Mouse (Mus musculus): ENCODE data around the gene Cyp2t4. TPM values are rescaled to one million over a fixed set of nuclear protein-coding genes. Genes with fewer than 3 reads are reported as not detected.

Cyp2t4 gene
- polyA plus RNA-seq, 1 experiment from 2014 or later, result 0.12 TPM

DNA sequence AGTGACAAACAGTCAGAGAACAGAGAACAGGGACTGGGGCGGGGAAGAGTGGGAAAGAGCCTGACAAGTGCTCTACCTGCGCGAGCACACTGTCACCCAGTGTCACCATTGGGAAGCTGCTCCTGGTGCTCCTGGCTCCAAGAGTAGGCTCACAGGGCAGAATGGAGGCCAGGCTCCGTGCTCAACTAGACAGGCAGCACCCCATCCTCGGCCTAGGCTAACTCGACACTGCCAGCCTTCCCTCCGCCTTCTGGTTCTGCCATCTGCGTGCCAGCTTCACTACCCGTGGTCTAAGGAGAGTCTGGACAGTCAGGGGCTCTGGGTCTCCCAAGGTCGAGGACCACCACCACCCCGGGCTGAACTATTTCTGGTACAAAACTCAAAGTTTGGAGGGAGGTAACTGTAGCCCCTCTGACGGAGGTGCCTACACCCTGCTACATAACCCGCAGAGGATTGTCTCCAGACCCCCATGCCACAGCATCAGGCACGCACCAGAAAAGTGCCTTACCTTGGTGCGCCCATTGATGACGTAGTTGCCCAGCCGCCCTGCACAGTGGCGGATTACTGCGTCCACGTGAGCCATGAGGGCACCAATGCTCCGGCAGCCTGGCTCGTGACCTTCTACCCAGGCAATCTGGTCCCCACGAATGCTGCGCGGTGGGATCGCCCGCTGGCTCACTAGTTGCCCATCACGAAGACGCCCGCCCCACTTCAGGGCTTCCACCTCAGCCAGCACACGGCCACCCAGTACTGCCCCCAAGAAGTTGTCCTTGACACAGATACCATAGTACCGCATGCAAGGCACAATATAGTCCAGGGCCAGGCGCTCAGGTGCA lies 10.8 kb downstream of the Cyp2t4 start:
- Histone ChIP-seq H3K4me2 (ENCODE audit: low read length) (peak overlapping the region; percentile 89), H3K4me1 (replicated peaks; ENCODE audit: control insufficient read depth, insufficient read depth, low read length) (peaks cover 41% of the 10 kb centered on the region), H3K36me3 (ENCODE audit: control insufficient read depth, insufficient read depth, low read length) (peaks cover 36% of the 10 kb centered on the region), H3K27me3 (replicated peaks; ENCODE audit: control insufficient read depth, insufficient read depth, low read length) (no peaks in the 10 kb centered on the region), H3K27ac (ENCODE audit: low read depth) (no peak overlapping the region), H3K4me3 (ENCODE audit: low read depth, low read length) (peak overlapping the region; percentile 72; the same call in 1 of the 2 replicates), H3K9me3 (ENCODE audit: control insufficient read depth, low read length) (no peaks in the 10 kb centered on the region), H3K9ac (ENCODE audit: low read length) (0 out of 2 replicates have a peak overlapping the region, but pooled peaks have one; percentile 13)
- no peak for ATAC-seq (replicated peaks; ENCODE audit: low FRiP score, low TSS enrichment, low read depth)
- 77% methylated on average over 33 of the region's 33 CpGs for WGBS
- no peak for DNase-seq (ENCODE audit: low spot score)

DNA sequence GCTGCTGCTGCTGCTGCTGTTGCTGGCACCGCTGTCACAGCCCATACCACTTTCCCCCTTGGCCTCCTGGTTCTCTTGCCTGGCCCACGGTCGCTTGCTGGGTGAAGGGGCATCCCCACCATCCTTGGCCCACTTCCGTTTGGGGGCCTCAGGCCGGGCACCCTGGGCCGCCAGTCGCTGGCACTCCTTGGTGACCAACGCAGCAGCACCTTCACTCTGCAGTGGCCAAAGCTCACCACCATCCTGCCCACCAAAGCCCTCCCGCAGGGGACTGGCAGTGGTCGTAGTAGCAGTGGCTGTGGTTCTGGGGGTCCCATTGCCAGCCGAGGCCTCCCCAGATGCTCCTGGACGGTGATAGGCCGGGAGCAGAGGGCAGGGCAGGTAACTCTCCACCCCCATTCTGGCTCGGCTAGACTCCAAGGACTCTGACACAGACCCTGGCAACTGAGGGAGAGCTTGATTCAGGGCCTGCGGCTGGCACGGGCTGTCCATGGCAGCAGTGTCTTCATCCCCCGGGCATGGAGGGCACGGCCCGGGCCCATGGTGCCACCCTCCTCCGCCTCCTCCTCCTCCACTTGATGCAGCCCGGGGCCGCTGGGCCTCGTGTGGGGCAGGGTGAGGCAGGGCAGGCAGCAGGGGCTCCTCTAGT lies 11.6 kb downstream of the Cyp2t4 start:
- DNase-seq (ENCODE audit: low spot score) (no peak), ATAC-seq (replicated peaks; ENCODE audit: low FRiP score, low TSS enrichment, low read depth) (no peak)
- H3K4me3 ChIP-seq (ENCODE audit: low read depth, low read length), result peak overlapping the region; percentile 72
- no peak overlapping the region for H3K27ac ChIP-seq (ENCODE audit: low read depth)
- WGBS, result 73% methylated on average over 22 of the region's 23 CpGs
- H3K4me2 ChIP-seq (ENCODE audit: low read length), result peak overlapping the region; percentile 89
- peak overlapping the region; percentile 87 for H3K9ac ChIP-seq (ENCODE audit: low read length)
- H3K9me3 ChIP-seq (ENCODE audit: control insufficient read depth, low read length), result no peaks in the 10 kb centered on the region
- peaks cover 39% of the 10 kb centered on the region for H3K4me1 ChIP-seq (replicated peaks; ENCODE audit: control insufficient read depth, insufficient read depth, low read length)
- H3K27me3 ChIP-seq (replicated peaks; ENCODE audit: control insufficient read depth, insufficient read depth, low read length), result no peaks in the 10 kb centered on the region
- peaks cover 36% of the 10 kb centered on the region for H3K36me3 ChIP-seq (ENCODE audit: control insufficient read depth, insufficient read depth, low read length)

DNA sequence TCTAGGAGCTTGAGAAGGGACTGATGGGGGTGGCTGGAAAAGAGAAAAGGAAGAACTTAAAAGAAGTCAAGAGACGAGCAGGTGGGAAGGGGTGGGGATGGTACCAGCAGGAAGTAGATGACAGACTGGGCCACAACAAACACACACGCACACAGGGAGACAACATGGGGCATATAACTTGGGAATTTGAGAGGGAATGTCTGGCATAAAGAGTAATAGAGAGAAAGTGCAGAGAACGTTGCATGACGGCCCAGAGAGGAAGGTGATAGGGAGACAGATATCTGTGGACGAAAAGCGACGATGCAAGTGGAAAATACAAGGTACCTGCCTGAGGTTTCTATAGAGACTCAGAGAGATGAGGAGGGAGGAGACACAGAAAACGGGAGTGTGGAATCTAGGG lies 12.2 kb downstream of the Cyp2t4 start:
- peaks cover 38% of the 10 kb centered on the region for H3K36me3 ChIP-seq (ENCODE audit: control insufficient read depth, insufficient read depth, low read length)
- WGBS, result 2% methylated on average over 8 of the region's 8 CpGs
- ATAC-seq (replicated peaks; ENCODE audit: low FRiP score, low TSS enrichment, low read depth) (no peak), DNase-seq (ENCODE audit: low spot score) (no peak)
- no peaks in the 10 kb centered on the region for H3K27me3 ChIP-seq (replicated peaks; ENCODE audit: control insufficient read depth, insufficient read depth, low read length)
- peak overlapping the region; percentile 89 for H3K4me2 ChIP-seq (ENCODE audit: low read length)
- no peaks in the 10 kb centered on the region for H3K9me3 ChIP-seq (ENCODE audit: control insufficient read depth, low read length)
- peak overlapping the region; percentile 98 for H3K27ac ChIP-seq (ENCODE audit: low read depth)
- H3K4me1 ChIP-seq (replicated peaks; ENCODE audit: control insufficient read depth, insufficient read depth, low read length), result peaks cover 35% of the 10 kb centered on the region
- H3K9ac ChIP-seq (ENCODE audit: low read length), result peak overlapping the region; percentile 87
- H3K4me3 ChIP-seq (ENCODE audit: low read depth, low read length), result peak overlapping the region; percentile 72

DNA sequence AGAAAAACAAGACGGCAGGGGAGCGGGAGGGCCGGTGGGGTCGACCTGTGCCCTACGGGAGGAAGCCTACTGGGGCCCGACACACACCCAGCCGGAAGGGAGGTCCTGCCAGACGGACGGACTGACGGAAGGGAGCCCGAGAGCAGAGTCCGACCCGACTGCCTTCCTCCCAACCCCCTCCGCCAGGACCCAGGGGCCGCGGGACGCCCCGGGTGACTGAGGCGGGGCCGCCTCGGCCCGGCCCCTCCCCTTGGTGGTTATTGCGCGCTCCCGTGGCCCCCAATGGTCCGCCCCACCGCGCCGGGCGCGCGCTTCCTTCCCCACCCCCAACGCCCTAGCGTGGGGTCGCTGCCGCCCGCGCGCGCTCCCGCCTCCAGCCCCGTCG lies 12.7 kb downstream of the Cyp2t4 start:
- 1% methylated on average over 25 of the region's 43 CpGs for WGBS
- peaks cover 43% of the 10 kb centered on the region for H3K36me3 ChIP-seq (ENCODE audit: control insufficient read depth, insufficient read depth, low read length)

DNA sequence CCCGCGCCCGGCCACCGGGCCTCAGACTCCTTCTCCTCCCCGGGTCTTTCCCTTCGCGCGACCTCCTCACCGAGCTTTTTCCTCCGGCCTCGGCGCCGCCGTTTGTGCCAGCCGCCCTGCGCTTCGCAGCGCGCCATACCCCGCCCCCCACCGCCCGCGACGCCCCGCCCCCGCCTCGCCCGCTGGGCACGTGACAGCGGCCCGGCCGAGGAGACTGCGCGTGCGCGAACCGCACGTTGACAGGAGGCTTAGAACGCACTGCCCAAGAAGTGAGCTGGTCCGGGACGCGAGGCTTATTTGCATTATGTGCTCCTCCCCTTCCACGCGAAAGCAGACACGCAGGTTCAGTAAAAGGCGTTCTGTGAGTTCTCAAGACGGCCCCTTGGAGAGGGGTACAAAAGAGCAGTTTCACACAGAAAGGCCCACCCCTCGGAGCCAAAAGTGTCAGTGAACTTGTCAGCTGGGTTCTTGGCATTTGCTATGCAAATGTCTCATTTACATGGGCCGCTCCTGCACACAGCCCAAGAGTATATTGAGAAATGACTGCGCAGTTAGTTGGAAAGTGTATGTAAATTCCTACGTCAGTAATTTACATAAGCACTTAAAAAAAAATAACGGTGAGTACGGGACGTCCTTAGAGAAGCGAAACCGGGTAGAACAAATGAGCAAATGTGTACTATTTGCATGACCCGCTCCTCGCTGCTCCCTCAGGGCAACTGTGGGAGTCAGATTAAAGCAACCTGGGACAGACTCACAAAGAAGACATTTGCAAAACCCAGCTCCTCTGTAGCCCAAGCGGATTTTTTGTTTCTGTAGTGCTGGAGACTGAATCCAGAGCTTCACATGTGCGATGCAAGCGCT lies 13.3 kb downstream of the Cyp2t4 start, which contains the start of gene Egln2:
Gene Egln2 (minus strand): TSS at position 189 of the 861 bp plus-strand sequence.
- Histone ChIP-seq H3K9ac (ENCODE audit: low read length) (peak within 1 kb of the TSS; percentile 87), H3K9me3 (ENCODE audit: control insufficient read depth, low read length) (no peaks in the 10 kb centered on the region), H3K4me2 (ENCODE audit: low read length) (peak within 1 kb of the TSS; percentile 89), H3K4me3 (ENCODE audit: low read depth, low read length) (peak within 1 kb of the TSS; percentile 72), H3K27me3 (replicated peaks; ENCODE audit: control insufficient read depth, insufficient read depth, low read length) (no peaks in the 10 kb centered on the region), H3K27ac (ENCODE audit: low read depth) (peak within 1 kb of the TSS; percentile 98), H3K36me3 (ENCODE audit: control insufficient read depth, insufficient read depth, low read length) (peaks cover 47% of the 10 kb centered on the region), H3K4me1 (replicated peaks; ENCODE audit: control insufficient read depth, insufficient read depth, low read length) (peaks cover 35% of the 10 kb centered on the region)
- WGBS, result 1% methylated on average over 60 of the region's 61 CpGs
- ATAC-seq (replicated peaks; ENCODE audit: low FRiP score, low TSS enrichment, low read depth) (peak; percentile 87), DNase-seq (ENCODE audit: low spot score) (peak; percentile 96)

More for the DNA sequence above, 12.7 kb downstream of the Cyp2t4 start:
- Histone ChIP-seq H3K27me3 (replicated peaks; ENCODE audit: control insufficient read depth, insufficient read depth, low read length) (no peaks in the 10 kb centered on the region), H3K4me1 (replicated peaks; ENCODE audit: control insufficient read depth, insufficient read depth, low read length) (peaks cover 35% of the 10 kb centered on the region), H3K27ac (ENCODE audit: low read depth) (peak overlapping the region; percentile 98), H3K4me2 (ENCODE audit: low read length) (peak overlapping the region; percentile 89), H3K9ac (ENCODE audit: low read length) (peak overlapping the region; percentile 87), H3K4me3 (ENCODE audit: low read depth, low read length) (peak overlapping the region; percentile 72), H3K9me3 (ENCODE audit: control insufficient read depth, low read length) (no peaks in the 10 kb centered on the region)
- ATAC-seq (replicated peaks; ENCODE audit: low FRiP score, low TSS enrichment, low read depth) (peak; percentile 84), DNase-seq (ENCODE audit: low spot score) (no peak)

DNA sequence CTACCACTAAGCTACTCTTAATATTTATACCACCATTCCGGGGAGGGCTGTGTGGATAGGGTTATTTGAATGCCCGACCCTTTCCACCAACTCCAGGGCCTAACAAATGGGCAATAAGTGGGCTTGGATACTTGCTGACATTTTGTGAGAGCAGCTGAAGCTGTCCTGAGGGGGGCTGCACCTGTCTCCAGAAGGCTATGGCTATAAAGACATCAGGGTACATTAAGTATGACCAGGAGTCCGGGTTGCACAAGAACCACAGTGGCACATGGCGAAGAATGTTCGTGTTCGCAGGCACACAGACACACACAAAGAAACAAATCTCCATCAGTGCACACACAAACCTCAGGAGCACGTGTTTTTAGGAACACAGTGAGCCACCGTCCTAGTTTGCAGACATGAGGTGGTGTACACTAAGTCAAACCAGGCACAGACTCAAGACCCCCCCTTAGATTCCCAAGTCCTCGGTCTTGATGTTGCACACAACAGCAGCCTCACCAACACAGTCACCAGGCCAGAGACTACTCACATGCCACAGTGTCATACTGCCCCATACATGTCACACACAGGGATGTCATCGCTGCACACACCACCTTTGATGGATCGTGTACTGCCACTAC lies 14.1 kb downstream of the Cyp2t4 start:
- peak overlapping the region; percentile 72 for H3K4me3 ChIP-seq (ENCODE audit: low read depth, low read length)
- DNase-seq (ENCODE audit: low spot score), result no peak
- peak overlapping the region; percentile 98; the same call in 1 of the 2 replicates for H3K27ac ChIP-seq (ENCODE audit: low read depth)
- no peaks in the 10 kb centered on the region for H3K27me3 ChIP-seq (replicated peaks; ENCODE audit: control insufficient read depth, insufficient read depth, low read length)
- H3K4me1 ChIP-seq (replicated peaks; ENCODE audit: control insufficient read depth, insufficient read depth, low read length), result peaks cover 35% of the 10 kb centered on the region
- peak overlapping the region; percentile 87; the same call in 1 of the 2 replicates for H3K9ac ChIP-seq (ENCODE audit: low read length)
- H3K4me2 ChIP-seq (ENCODE audit: low read length), result peak overlapping the region; percentile 89
- H3K36me3 ChIP-seq (ENCODE audit: control insufficient read depth, insufficient read depth, low read length), result peaks cover 47% of the 10 kb centered on the region
- ATAC-seq (replicated peaks; ENCODE audit: low FRiP score, low TSS enrichment, low read depth), result no peak
- 74% methylated on average over 11 of the region's 11 CpGs for WGBS
- no peaks in the 10 kb centered on the region for H3K9me3 ChIP-seq (ENCODE audit: control insufficient read depth, low read length)

DNA sequence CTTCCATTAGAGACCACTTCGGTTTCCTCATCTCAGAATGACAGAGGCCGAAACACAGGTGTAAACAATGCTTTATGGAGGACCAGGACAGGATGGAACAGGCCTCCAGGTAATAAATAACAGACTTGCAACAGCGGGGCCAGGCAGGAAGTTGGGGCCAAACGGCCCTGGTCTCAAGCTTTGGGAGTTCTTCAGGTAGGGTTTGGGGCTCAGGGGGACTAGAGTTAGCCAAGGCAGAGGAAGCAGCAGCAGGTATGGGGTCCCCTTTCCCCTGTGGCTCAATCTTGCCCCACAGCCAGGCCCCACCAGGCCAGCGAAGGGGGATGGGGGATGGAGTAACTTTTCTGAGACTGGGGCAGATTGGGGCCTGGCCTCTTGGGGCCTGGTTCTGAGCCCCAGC lies 14.9 kb downstream of the Cyp2t4 start:
- Histone ChIP-seq H3K4me2 (ENCODE audit: low read length) (no peak overlapping the region), H3K4me1 (replicated peaks; ENCODE audit: control insufficient read depth, insufficient read depth, low read length) (peaks cover 29% of the 10 kb centered on the region), H3K36me3 (ENCODE audit: control insufficient read depth, insufficient read depth, low read length) (peaks cover 45% of the 10 kb centered on the region), H3K27me3 (replicated peaks; ENCODE audit: control insufficient read depth, insufficient read depth, low read length) (no peaks in the 10 kb centered on the region), H3K9me3 (ENCODE audit: control insufficient read depth, low read length) (no peaks in the 10 kb centered on the region), H3K27ac (ENCODE audit: low read depth) (no peak overlapping the region), H3K4me3 (ENCODE audit: low read depth, low read length) (no peak overlapping the region), H3K9ac (ENCODE audit: low read length) (no peak overlapping the region)
- no peak for ATAC-seq (replicated peaks; ENCODE audit: low FRiP score, low TSS enrichment, low read depth)
- 71% methylated on average over 4 of the region's 5 CpGs for WGBS
- no peak for DNase-seq (ENCODE audit: low spot score)

DNA sequence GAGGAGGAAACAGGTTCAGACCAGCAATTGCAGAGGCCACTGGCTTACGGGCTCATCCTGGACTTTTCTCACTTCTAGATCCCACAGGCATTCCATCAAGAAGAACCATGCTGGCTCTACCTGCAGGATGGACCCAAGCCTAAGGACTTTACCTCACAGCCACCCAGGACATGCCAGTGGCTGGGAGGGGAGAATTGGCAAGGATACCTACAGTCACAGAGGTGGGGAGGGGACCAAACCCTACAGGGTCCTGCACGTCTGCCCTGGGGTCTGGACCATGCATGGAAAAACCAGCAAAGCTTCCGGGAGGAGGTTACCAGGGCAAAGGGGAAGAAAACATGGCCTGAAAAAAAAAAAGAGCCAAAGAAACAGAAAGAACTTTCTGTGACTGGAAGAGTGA lies 17.5 kb downstream of the Cyp2t4 start:
- WGBS, result 84% methylated on average over 3 of the region's 3 CpGs
- ATAC-seq (replicated peaks; ENCODE audit: low FRiP score, low TSS enrichment, low read depth) (no peak), DNase-seq (ENCODE audit: low spot score) (no peak)
- Histone ChIP-seq H3K27ac (ENCODE audit: low read depth) (no peak overlapping the region), H3K4me1 (replicated peaks; ENCODE audit: control insufficient read depth, insufficient read depth, low read length) (peaks cover 4% of the 10 kb centered on the region; the same call in 1 of the 2 replicates), H3K9ac (ENCODE audit: low read length) (no peak overlapping the region), H3K4me3 (ENCODE audit: low read depth, low read length) (no peak overlapping the region), H3K36me3 (ENCODE audit: control insufficient read depth, insufficient read depth, low read length) (peaks cover 51% of the 10 kb centered on the region), H3K9me3 (ENCODE audit: control insufficient read depth, low read length) (no peaks in the 10 kb centered on the region), H3K27me3 (replicated peaks; ENCODE audit: control insufficient read depth, insufficient read depth, low read length) (no peaks in the 10 kb centered on the region), H3K4me2 (ENCODE audit: low read length) (no peak overlapping the region)
